17 mouse cellular contexts compared by ENCODE assay signal in the genomic region with DNA sequence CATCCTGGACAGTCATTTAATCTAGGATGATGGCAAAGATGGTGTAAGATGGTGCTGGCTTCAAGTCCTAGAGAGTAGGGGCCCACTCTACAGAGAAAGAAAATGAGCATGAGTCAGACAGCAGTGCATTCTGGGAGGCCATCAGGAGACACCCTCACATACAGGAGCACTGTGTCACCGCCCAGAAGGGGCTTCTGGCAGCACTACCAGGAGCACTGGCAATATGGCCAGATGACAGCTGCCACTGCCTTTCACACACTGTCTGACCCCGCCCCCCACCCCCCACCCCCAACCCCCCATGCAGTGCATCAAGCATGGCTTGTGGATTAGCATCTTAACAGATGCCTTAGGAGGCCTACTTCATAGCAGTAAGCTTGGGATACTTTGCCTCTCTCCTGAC.
DNase-seq lines count a peak whose midpoint lies in the region; TF ChIP-seq lines count a peak whose summit lies in the region.
"Had no signal": no experiment of that assay in that cellular context is flagged by ENCODE, and none has a peak within 500 bp of the region (broad histone marks: within the 10 kb centered on the region; RNA-seq: fewer than 3 reads in every experiment).

No protein-coding gene starts in this region.

- no peak for TF ChIP-seq CTCF in left cerebral cortex, adult 2 months (IDR thresholded peaks at IDR 0.05)

- intact Hi-C loops in left cerebral cortex, postnatal 4 days (cut with DNase I) = no loop called here
- intact Hi-C loops in left cerebral cortex, adult 2 months (cut with DNase I) = no loop called here

- DNase-seq in left cerebral cortex, postnatal 4 days = peak; percentile 55
- no peak for DNase-seq in left cerebral cortex, adult 2 months (ENCODE audit: extremely low spot score in 1 of 2, low spot score in 2 of 2)
- DNase-seq in retina, postnatal 1 day = peak; percentile 47
- DNase-seq in retina, embryonic 14.5 days (ENCODE audit: low spot score) = no peak
- no peak for DNase-seq in kidney, postnatal 4 days
- DNase-seq: adrenal gland, adult 2 months; adrenal gland, postnatal 10 days; adrenal gland, postnatal 25 days; cerebellum, adult 18-20 months; cerebellum, adult 8-10 months; cerebellum, adult 9-11 months; cerebellum, postnatal 25 days; forebrain, postnatal 0 days had no signal

- no peak overlapping the region for H3K4me3 ChIP-seq in left cerebral cortex, adult 2 months
- H3K4me3 ChIP-seq: embryonic facial prominence, embryonic 10.5 days; embryonic facial prominence, embryonic 12.5 days; forebrain, embryonic 13.5 days; forebrain, embryonic 15.5 days had no signal

- H3K27ac ChIP-seq in left cerebral cortex, adult 2 months = no peak overlapping the region
- H3K27ac ChIP-seq: embryonic facial prominence, embryonic 10.5 days; embryonic facial prominence, embryonic 12.5 days; forebrain, embryonic 13.5 days; forebrain, embryonic 15.5 days had no signal

Comparison
In these comparisons a context has a peak if more than half of its experiments do, and no peak if none do; other contexts are left out.
1. DNase-seq: peak in left cerebral cortex, postnatal 4 days (single experiment) and retina, postnatal 1 day (single experiment); none in left cerebral cortex, adult 2 months (0 of 2), retina, embryonic 14.5 days (single experiment) and kidney, postnatal 4 days (0 of 2).